Mouse (Mus musculus) neural tube, embryonic 13.5 days (tissue): Measurements from ENCODE around the gene Tra2b. TPM values are rescaled to one million over a fixed set of nuclear protein-coding genes. Genes with fewer than 3 reads are reported as not detected.
A peak's percentile ranks its signal among the peaks of the same experiment; 100 is the strongest.
"Not testable (repeated sequence)": the region's sequence is repeated elsewhere in the genome, so short reads cannot be mapped to it uniquely, and the experiment has no call there.

Experiments
- ATAC-seq: fragments of 200-750 bp; cut with Nextera tagmentation; 2 replicates; pipeline ENCODE4 v1.8.0; 2017; ENCODE audit warnings: low read depth, mild to moderate bottlenecking, moderate TSS enrichment, moderate library complexity
- H3K27ac ChIP-seq: fragments of 300-500 bp; sonication (generic); replicated peaks from 2 replicates; pipeline ENCODE4 v1.5.1; 2015; ENCODE audit warnings: moderate library complexity, mild to moderate bottlenecking, inconsistent platforms
- H3K27me3 ChIP-seq: fragments of 300-500 bp; sonication (generic); 2 replicates; pipeline ENCODE4 v1.6.1; 2015; ENCODE audit warnings: mild to moderate bottlenecking, inconsistent platforms
- H3K36me3 ChIP-seq: fragments of 300-500 bp; sonication (generic); 2 replicates; pipeline ENCODE4 v1.6.1; 2015; ENCODE audit warnings: mild to moderate bottlenecking, inconsistent platforms
- H3K4me1 ChIP-seq: fragments of 300-500 bp; sonication (generic); replicated peaks from 2 replicates; pipeline ENCODE4 v1.6.1; 2015; ENCODE audit warnings: inconsistent platforms
- H3K4me2 ChIP-seq: fragments of 300-500 bp; sonication (generic); 2 replicates; pipeline ENCODE4 v1.6.1; 2015; ENCODE audit warnings: inconsistent platforms, mild to moderate bottlenecking, moderate library complexity
- H3K4me3 ChIP-seq: fragments of 300-500 bp; sonication (generic); 2 replicates; pipeline ENCODE4 v1.5.1; 2015; ENCODE audit warnings: mild to moderate bottlenecking, inconsistent platforms
- H3K9ac ChIP-seq: fragments of 300-500 bp; sonication (generic); 2 replicates; pipeline ENCODE4 v1.6.1; 2015; ENCODE audit warnings: moderate library complexity, mild to moderate bottlenecking, inconsistent platforms
- H3K9me3 ChIP-seq: fragments of 300-500 bp; sonication (generic); 2 replicates; pipeline ENCODE4 v1.6.1; 2016; ENCODE audit warnings: inconsistent platforms
- WGBS: fragments of 180-500 bp; shearing (Covaris S2); methylation state at CpG from one replicate; pipeline ENCODE4 v1.1.7; 2015; 5-methylcytosine and 5-hydroxymethylcytosine counted together
- polyA plus RNA-seq: library from polyadenylated mRNA; unstranded; fragments of >200 nt; fragmentation: Nextera tagmentation; extraction: Ambion mirVana; gene quantifications from 2 replicates; pipeline ENCODE4 v1.2.1, GENCODE M21; 2015

Tra2b gene
- polyA plus RNA-seq, 1 experiment from 2014 or later: 292 TPM

DNA sequence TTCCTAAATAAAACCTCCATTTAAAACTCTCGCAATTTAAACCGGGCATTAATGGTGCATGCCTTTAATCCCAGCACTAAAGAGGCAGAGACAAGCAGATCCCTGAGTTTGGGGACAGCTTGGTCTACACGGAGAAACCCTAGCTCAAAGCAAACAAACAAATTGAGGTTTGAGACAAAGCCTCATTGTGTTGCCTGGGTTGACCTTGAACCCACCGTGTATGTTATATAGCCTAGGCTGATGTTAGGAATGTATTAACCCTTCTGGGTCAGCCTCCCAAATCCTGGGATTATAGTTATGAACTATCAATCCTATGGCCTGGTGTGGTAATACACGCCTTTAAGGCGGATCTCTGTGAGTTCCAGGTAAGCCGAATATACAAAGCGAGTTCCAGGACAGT, 579 bp upstream of the Tra2b start:
- Histone ChIP-seq H3K36me3 (no peaks in the 10 kb centered on the region), H3K4me1 (peaks cover 30% of the 10 kb centered on the region), H3K4me2 (peak overlapping the region; percentile 54), H3K4me3 (peak overlapping the region; percentile 96), H3K27ac (peak overlapping the region; percentile 98), H3K27me3 (no peaks in the 10 kb centered on the region), H3K9me3 (no peaks in the 10 kb centered on the region), H3K9ac (peak overlapping the region; percentile 98)
- 42% methylated on average over 8 of the region's 8 CpGs for WGBS
- peak; percentile 15 for ATAC-seq

DNA sequence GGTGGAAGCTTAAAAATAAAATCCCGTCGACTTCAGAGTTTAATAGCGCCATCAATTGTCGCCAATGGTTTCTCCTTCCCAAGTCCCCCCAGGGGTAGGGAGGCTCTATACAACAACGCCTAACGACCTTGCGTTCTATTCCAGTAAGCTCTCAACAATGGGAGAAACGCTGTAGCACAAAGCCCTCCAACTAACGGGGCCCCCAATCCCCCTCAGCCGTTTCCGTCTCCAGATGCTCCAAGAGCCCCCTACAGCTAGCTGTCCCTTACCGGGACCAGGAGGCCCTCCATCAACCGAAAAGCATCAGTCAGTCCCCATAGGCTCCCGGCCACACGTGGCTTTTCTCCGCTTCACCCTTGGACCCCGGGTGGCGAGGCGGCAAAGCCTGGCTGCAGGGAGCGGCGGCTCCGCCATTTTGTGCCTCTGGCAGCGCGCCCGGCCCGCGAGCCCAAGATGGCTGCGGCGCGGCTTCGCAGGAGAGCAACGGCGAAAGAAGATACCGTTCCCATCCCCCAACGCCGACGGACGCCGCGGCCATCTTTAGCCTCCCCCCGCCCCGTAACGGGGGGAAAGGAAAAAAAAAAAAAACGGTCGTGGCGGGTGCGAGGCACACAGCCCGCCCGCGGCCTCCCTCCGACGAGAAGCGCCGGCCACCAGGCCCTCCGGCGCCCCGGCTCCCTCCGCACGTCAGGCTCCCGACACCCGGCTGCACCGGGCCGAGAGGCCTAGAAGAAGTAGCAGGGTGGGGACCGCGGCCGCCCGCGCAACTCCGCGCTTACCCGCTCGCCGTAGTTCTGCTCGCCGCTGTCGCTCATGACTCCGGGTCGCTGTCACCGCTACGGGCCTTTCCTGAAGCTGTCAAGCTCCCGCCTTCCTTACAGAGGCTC, 600 bp downstream of the Tra2b start:
- Histone ChIP-seq H3K36me3 (no peaks in the 10 kb centered on the region), H3K27ac (peak overlapping the region; percentile 98), H3K4me3 (peak overlapping the region; percentile 96), H3K9me3 (no peaks in the 10 kb centered on the region), H3K4me2 (peak overlapping the region; percentile 92), H3K27me3 (no peaks in the 10 kb centered on the region), H3K4me1 (peaks cover 37% of the 10 kb centered on the region), H3K9ac (peak overlapping the region; percentile 98)
- ATAC-seq: peak; percentile 76
- WGBS: under 1% methylated on average over 58 of the region's 81 CpGs

DNA sequence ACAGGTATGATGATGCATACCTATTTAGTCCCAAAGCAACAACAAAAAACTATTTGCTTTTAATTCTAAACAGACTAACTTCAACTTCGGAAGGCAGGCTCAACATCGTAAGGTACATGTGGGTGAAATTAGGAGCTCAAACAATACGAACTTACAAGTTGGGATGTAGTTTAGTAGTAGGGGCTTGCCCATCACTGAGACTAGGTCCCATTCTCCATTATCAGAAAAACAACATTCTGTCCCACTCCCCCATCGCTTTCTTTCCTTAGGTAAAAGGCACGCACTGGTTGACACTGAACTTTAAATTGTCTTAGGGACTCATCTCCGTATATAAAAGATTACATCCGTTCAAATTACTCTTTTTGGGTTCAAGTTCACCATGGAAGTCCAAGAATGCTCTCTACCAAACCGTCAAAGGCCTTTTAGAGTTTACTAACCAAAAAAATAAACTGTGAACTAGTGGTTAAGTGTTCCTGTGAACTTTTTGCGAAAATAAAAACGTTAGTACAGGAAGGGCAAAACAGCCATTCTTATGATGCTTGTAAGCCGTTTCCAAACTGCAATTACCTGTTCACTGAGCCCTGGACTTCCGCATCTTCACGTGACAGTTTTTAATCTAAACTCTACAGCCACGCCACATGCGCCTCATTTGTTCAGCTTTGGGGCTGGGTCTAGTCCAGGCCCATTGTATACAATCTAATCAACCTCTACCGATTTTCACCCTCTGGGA, 1.4 kb downstream of the Tra2b start:
- Histone ChIP-seq H3K4me3 (peak overlapping the region; percentile 96), H3K9me3 (no peaks in the 10 kb centered on the region), H3K27ac (peak overlapping the region; percentile 98), H3K9ac (peak overlapping the region; percentile 98), H3K4me1 (peaks cover 40% of the 10 kb centered on the region), H3K36me3 (no peaks in the 10 kb centered on the region), H3K4me2 (peak overlapping the region; percentile 92), H3K27me3 (no peaks in the 10 kb centered on the region)
- ATAC-seq: peak; percentile 1; the same call in 1 of the 2 replicates
- WGBS: 2% methylated on average over 16 of the region's 16 CpGs

DNA sequence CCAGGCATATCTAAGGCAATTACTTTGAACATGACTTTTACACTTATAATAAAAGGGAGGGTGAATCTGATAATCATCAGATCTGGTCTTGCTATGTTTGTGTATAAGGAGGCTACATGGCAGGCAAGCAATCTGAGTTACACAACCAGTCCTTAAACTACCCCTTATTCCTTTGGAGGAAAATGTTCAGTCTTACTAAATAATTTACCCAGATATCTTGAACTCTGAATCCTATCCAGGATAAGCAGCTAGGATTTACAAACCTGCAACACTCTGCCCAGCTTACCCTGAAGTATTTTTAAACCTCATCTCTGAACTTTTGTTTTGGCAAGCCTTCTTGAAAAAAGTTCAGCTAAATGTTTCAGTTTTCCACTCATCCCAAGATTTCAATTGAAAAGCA, 2.7 kb downstream of the Tra2b start:
- Histone ChIP-seq H3K4me2 (peak overlapping the region; percentile 92), H3K4me3 (peak overlapping the region; percentile 96), H3K9ac (peak overlapping the region; percentile 98), H3K9me3 (no peaks in the 10 kb centered on the region), H3K27ac (no peak overlapping the region), H3K36me3 (no peaks in the 10 kb centered on the region), H3K27me3 (no peaks in the 10 kb centered on the region), H3K4me1 (peaks cover 47% of the 10 kb centered on the region)
- ATAC-seq: no peak

DNA sequence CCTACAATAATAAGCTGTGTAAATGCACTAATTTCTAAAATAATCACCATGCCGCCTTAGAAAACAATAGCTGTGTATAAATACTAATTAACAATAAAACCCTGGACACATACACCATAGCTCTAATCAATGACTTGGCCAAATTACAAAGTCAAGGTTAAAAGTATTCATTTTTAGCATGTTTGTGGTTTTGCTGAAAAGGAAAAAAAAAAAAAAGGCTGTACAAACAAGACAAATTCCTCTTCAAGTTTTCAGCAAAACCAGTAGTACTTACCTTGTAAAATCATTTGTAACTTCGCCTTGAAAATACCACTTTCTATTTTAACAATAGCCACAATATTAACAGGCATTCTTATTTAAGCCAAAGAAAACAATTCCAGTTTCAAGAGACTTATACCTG, 4.2 kb downstream of the Tra2b start:
- Histone ChIP-seq H3K36me3 (no peaks in the 10 kb centered on the region), H3K27me3 (no peaks in the 10 kb centered on the region), H3K4me3 (no peak overlapping the region), H3K27ac (no peak overlapping the region), H3K4me2 (no peak overlapping the region), H3K9ac (no peak overlapping the region), H3K9me3 (no peaks in the 10 kb centered on the region), H3K4me1 (peaks cover 54% of the 10 kb centered on the region)
- WGBS: 79% methylated on average over 2 of the region's 2 CpGs
- no peak for ATAC-seq

DNA sequence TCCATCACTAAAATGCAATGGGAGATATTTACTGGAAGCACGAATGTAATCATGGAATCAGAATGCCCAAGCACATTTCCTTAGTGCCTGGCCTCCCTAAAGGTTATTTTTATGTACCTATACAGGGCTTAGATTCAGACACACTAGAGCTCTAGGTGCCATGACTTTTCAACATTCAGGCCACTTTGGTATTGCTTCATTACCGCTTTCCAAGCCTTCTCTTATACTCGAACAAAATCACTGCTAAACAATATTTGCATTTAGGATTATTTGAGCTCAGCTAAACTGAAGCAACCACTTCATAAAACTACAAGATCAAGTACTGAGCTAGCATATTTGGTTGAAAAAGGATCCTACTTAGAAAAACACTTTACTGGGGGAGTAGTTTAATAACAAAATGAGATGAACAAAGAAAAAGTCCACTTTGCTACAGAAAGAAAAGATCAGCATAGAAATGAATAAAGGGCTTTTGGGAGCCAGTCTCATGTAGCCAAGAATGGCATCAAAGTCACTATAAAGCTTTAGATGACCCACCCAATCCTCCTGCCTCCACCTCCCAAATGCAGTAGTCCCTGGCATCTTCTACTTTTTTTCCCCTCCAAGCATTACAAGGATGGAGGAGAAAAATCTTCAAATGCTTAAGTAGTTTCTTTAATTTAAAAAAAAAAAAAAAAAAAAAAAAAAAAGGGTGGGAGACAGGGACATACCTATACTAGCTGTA, 5.2 kb downstream of the Tra2b start:
- Histone ChIP-seq H3K27ac (no peak overlapping the region), H3K9ac (no peak overlapping the region), H3K4me2 (peak overlapping the region; percentile 25; the same call in 1 of the 2 replicates), H3K27me3 (no peaks in the 10 kb centered on the region), H3K9me3 (no peaks in the 10 kb centered on the region), H3K4me3 (no peak overlapping the region), H3K36me3 (no peaks in the 10 kb centered on the region), H3K4me1 (peaks cover 59% of the 10 kb centered on the region)
- WGBS: 64% methylated on average over 3 of the region's 3 CpGs
- ATAC-seq: no peak

DNA sequence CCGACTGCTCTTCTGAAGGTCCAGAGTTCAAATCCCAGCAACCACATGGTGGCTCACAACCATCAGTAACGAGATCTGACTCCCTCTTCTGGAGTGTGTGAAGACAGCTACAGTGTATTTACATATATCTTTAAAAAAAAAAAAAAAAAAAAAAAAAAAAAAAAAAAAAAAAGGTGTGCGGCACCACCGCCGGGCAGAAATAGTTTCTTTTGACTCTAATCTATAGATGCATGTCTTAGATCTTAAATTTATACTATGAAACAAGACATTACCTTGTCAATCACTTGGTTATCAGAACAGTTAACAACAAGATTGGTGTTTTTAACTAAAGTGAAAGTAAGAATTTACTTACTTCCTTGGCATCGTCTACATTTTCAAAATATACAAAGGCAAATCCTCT, 13.6 kb downstream of the Tra2b start:
- H3K36me3 ChIP-seq: peaks cover 67% of the 10 kb centered on the region
- H3K4me1 ChIP-seq: peaks cover 18% of the 10 kb centered on the region
- not testable (repeated sequence) for H3K27me3 ChIP-seq, H3K4me3 ChIP-seq, H3K9me3 ChIP-seq, H3K4me2 ChIP-seq, H3K9ac ChIP-seq, H3K27ac ChIP-seq, ATAC-seq
- 88% methylated on average over 6 of the region's 6 CpGs for WGBS

DNA sequence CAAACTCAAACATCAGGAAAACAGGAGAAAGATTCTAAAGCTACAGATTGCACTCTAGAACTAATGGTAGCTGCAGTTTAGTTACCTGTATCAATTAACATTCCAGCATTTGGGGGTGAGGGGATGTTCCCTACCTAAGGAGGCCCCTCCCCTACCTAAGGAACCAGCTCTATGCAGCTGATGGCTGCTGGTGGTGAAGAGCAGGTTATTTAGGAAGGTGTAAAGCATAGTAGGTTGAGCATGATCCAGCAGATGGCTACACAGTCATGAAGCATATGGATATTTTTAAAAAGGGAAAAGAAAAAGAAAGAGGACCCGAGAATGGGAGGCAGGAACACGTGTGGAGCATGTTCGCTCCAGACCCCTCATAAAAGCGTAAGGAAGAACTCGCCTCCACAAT, 15.5 kb downstream of the Tra2b start:
- H3K36me3 ChIP-seq: peaks cover 73% of the 10 kb centered on the region

DNA sequence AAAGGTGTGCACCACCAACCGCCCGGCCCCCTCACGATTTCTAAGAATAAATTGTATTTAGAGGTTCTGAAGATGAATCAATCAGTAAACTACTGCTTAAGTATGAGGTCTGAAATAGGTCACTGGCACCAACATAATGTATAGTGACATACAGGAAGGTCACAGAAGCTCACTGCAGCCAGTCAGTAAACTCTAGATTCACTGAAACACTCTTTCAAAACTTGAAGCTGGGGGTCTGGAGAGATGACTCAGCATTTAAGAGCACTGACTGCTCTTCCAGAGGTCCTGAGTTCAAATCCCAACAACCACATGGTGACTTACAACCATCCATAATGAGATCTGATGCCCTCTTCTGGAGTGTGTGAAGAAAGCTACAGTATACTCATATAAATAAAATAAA, 16.1 kb downstream of the Tra2b start:
- WGBS: 89% methylated on average over 3 of the region's 3 CpGs
- Histone ChIP-seq H3K27ac (no peak overlapping the region), H3K4me1 (no peaks in the 10 kb centered on the region), H3K4me3 (no peak overlapping the region), H3K27me3 (no peaks in the 10 kb centered on the region), H3K9ac (no peak overlapping the region), H3K9me3 (no peaks in the 10 kb centered on the region), H3K36me3 (peaks cover 74% of the 10 kb centered on the region), H3K4me2 (no peak overlapping the region)
- no peak for ATAC-seq

More for the DNA sequence above, 15.5 kb downstream of the Tra2b start:
- 0 out of 2 replicates have a peak, but pooled peaks have one; percentile 53 for ATAC-seq
- Histone ChIP-seq H3K4me2 (no peak overlapping the region), H3K9ac (no peak overlapping the region), H3K27me3 (no peaks in the 10 kb centered on the region), H3K4me1 (0 out of 2 replicates have a peak, but pooled peaks cover 2% of the 10 kb centered on the region), H3K4me3 (no peak overlapping the region), H3K27ac (no peak overlapping the region), H3K9me3 (no peaks in the 10 kb centered on the region)
- WGBS: 94% methylated on average over 5 of the region's 5 CpGs

DNA sequence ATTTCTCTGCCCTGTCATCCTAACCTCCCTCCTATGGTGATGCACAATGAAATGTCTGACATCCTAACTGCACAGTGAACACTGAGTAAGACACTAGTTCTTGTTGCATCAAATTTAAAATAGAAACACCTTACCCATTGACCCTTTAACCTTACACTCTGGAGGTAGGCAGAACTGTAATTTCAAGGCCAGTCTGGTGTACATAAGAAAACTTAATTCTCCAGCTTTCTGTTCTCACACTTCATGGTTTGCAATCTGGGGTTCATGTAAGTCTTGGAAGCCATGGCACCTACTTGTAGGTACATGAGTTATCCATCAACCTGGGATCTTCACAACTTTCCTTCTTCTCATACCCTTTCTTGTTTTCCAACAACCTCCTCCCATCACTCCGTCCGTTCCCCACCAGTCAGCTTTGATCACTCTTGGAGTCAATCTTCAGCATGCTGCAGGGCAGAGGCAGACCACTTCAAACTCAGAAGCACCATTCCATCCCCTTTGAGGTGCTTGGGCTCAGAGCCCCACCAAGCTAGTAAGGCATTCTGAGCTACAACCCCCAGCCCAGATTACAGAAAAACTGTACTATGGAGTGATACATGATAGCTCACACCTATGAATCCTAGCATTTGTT, 23.5 kb downstream of the Tra2b start:
- Histone ChIP-seq H3K9ac (no peak overlapping the region), H3K4me3 (no peak overlapping the region), H3K4me1 (no peaks in the 10 kb centered on the region), H3K4me2 (no peak overlapping the region), H3K36me3 (peaks cover 63% of the 10 kb centered on the region), H3K27ac (no peak overlapping the region), H3K27me3 (no peaks in the 10 kb centered on the region), H3K9me3 (no peaks in the 10 kb centered on the region)
- 95% methylated on average over 2 of the region's 2 CpGs for WGBS
- ATAC-seq: no peak

DNA sequence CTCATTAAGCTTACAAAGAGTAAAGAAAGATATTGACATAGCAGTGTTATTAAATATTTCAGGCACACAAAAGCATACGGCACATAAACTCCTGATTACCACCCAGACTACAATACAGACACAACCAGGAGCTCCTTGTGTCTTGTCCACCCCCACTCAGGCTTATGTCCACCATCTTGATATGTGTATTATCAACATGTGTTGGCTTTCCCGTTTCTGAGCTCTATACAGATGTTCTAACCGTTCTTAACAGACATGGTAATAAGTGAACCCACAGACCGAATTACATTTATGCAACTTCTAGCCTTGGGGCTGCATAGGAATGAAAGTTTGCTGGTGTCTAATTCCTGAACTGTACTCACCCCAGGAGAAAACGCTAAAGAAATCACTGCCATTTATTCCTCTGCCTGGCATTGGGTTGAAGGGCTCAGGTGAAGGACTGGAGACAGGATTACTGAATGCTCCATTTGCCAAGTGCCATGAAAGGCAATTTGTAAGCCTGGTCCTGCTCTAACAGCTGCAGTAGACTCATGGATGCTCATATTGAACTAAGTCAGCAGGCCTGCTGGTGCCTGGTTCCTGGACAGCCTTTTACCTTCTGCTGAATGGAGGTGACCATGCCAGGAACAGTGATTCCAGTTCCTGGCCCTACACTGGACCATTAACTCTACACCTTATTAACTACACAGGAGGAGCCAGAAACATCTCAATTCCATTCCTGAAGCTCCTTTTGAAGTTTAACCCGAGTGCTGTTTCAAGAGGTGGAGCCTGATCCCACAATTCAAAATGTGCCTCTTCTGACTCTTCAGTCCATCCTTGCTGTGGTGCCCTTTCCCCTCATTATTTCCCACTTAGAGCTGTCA, 24.2 kb downstream of the Tra2b start:
- Histone ChIP-seq H3K9me3 (no peaks in the 10 kb centered on the region), H3K36me3 (peaks cover 65% of the 10 kb centered on the region), H3K4me1 (no peaks in the 10 kb centered on the region), H3K27me3 (no peaks in the 10 kb centered on the region), H3K27ac (no peak overlapping the region), H3K4me3 (no peak overlapping the region), H3K4me2 (no peak overlapping the region), H3K9ac (no peak overlapping the region)
- WGBS: 87% methylated on average over 6 of the region's 6 CpGs
- no peak for ATAC-seq
